Comparison of ENCODE assay signal across 8 mouse cellular contexts in genomic region chr19:56485376-56486271, GRCm38 (mm10). TPM values are rescaled to one million over a fixed set of nuclear protein-coding genes. Genes with fewer than 3 reads are reported as not detected.
DNase-seq lines count a peak whose midpoint lies in the region; ATAC-seq lines count a peak whose summit lies in the region.
"Had no signal": no experiment of that assay in that cellular context is flagged by ENCODE, and none has a peak within 500 bp of the region (broad histone marks: within the 10 kb centered on the region; RNA-seq: fewer than 3 reads in every experiment).

No protein-coding gene starts in this region.

- no peaks in the 10 kb centered on the region for H3K27me3 ChIP-seq in heart, embryonic 13.5 days (replicated peaks)
- no peaks in the 10 kb centered on the region for H3K27me3 ChIP-seq in limb, embryonic 10.5 days (ENCODE audit: low read depth, poor library complexity, severe bottlenecking)
- H3K27me3 ChIP-seq: limb, embryonic 15.5 days had no signal

- no peak overlapping the region for H3K9ac ChIP-seq in heart, embryonic 13.5 days
- H3K9ac ChIP-seq: limb, embryonic 15.5 days had no signal

- no peak overlapping the region for H3K4me3 ChIP-seq in heart, embryonic 13.5 days
- no peak overlapping the region for H3K4me3 ChIP-seq in limb, embryonic 10.5 days
- H3K4me3 ChIP-seq: limb, embryonic 15.5 days had no signal

- H3K9me3 ChIP-seq in heart, embryonic 13.5 days: no peaks in the 10 kb centered on the region
- no peaks in the 10 kb centered on the region for H3K9me3 ChIP-seq in limb, embryonic 10.5 days (replicated peaks)
- H3K9me3 ChIP-seq: limb, embryonic 15.5 days had no signal

- peak; percentile 24 for DNase-seq in urinary bladder, postnatal 14 days (ENCODE audit: low spot score)
- no peak for DNase-seq in urinary bladder, adult 2 months (ENCODE audit: low spot score)
- DNase-seq in limb, embryonic 10.5 days (ENCODE audit: low spot score): no peak
- no peak for DNase-seq in thymus, postnatal 14 days
- no peak for DNase-seq in adipocyte (ENCODE audit: low spot score)

- ATAC-seq in heart, embryonic 13.5 days (ENCODE audit: extremely low read depth, insufficient number of reproducible peaks, low FRiP score, low TSS enrichment): no peak
- no peak for ATAC-seq in inflammation-experienced regulatory T-cells, adult 6 months

- 60% methylated on average over 13 of the region's 13 CpGs for WGBS in heart, embryonic 13.5 days
- 61% methylated on average over 13 of the region's 13 CpGs for WGBS in limb, embryonic 10.5 days

- H3K4me1 ChIP-seq in heart, embryonic 13.5 days: peaks cover 26% of the 10 kb centered on the region
- H3K4me1 ChIP-seq in limb, embryonic 10.5 days: peaks cover 28% of the 10 kb centered on the region

- peak overlapping the region; percentile 15; the same call in 1 of the 2 replicates for H3K27ac ChIP-seq in heart, embryonic 13.5 days (replicated peaks)
- 0 out of 2 replicates have a peak overlapping the region, but pooled peaks have one; percentile 42 for H3K27ac ChIP-seq in limb, embryonic 10.5 days
- H3K27ac ChIP-seq: limb, embryonic 15.5 days had no signal

- H3K4me2 ChIP-seq in heart, embryonic 13.5 days: no peak overlapping the region
- H3K4me2 ChIP-seq: limb, embryonic 15.5 days had no signal

- no peaks in the 10 kb centered on the region for H3K36me3 ChIP-seq in heart, embryonic 13.5 days
- H3K36me3 ChIP-seq in limb, embryonic 10.5 days: no peaks in the 10 kb centered on the region
- H3K36me3 ChIP-seq: limb, embryonic 15.5 days had no signal

RNA-seq across cellular contexts. Expression of gene Plekhs1, which starts 24.2 kb away (rescaled TPM):
- polyA plus RNA-seq in urinary bladder, adult 2 months (2012; rRNA removed): 1.1 and 1.4 TPM in 2 replicates
- not detected in 2 replicates for polyA plus RNA-seq in heart, embryonic 13.5 days (2015; fragmentation: Nextera tagmentation; extraction: Ambion mirVana)
- polyA plus RNA-seq in limb, embryonic 10.5 days (2016; fragmentation: Nextera tagmentation; extraction: Ambion mirVana): 0.10 and 0.21 TPM in 2 replicates
- polyA plus RNA-seq in inflammation-experienced regulatory T-cells, adult 6 months (2017; shearing (Covaris generic)): under 1 TPM in 1 of 3 experiments, not detected in 2; 0.55 TPM
- polyA plus RNA-seq: limb, embryonic 15.5 days had no signal
